Mouse (Mus musculus): ENCODE data around the gene Fam13a. TPM values are rescaled to one million over a fixed set of nuclear protein-coding genes. Genes with fewer than 3 reads are reported as not detected.

Gene Fam13a
- 6.8 and 7.5 TPM in 2 replicates for polyA plus RNA-seq (2015; fragmentation: Nextera tagmentation; extraction: Ambion mirVana)

- ATAC-seq (ENCODE audit: insufficient number of reproducible peaks, insufficient read depth, low FRiP score, low TSS enrichment, low read depth): peak; percentile 97
- Histone ChIP-seq H3K27me3 (no peaks in the 10 kb centered on the region), H3K9me3 (no peaks in the 10 kb centered on the region), H3K4me3 (peak within 1 kb of the TSS; percentile 63), H3K27ac (peak within 1 kb of the TSS; percentile 66; the same call in 1 of the 2 replicates), H3K4me1 (peaks cover 5% of the 10 kb centered on the region; the same call in 1 of the 2 replicates), H3K4me2 (peak within 1 kb of the TSS; percentile 72), H3K9ac (peak within 1 kb of the TSS; percentile 71), H3K36me3 (no peaks in the 10 kb centered on the region)
- WGBS: under 1% methylated on average over 16 of the region's 16 CpGs
Observed at GRCm38 (mm10) chr6:59024164-59024724, at the start of gene Fam13a. TSS of gene Fam13a (minus strand) at chr6:59024549.

- H3K27me3 ChIP-seq: no peaks in the 10 kb centered on the region
- H3K4me3 ChIP-seq: no peak overlapping the region
- H3K9me3 ChIP-seq: peaks cover 10% of the 10 kb centered on the region
- H3K9ac ChIP-seq: no peak overlapping the region
- H3K36me3 ChIP-seq: no peaks in the 10 kb centered on the region
- H3K27ac ChIP-seq: no peak overlapping the region
- H3K4me2 ChIP-seq: no peak overlapping the region
- WGBS: 87% methylated on average over 5 of the region's 5 CpGs
- no peak for ATAC-seq (ENCODE audit: insufficient number of reproducible peaks, insufficient read depth, low FRiP score, low TSS enrichment, low read depth)
- H3K4me1 ChIP-seq: no peaks in the 10 kb centered on the region
Observed at GRCm38 (mm10) chr6:59072096-59073060, 48.0 kb upstream of the Fam13a start.

GRCm38 (mm10) chr6:59071691-59072090 lies 47.3 kb upstream of the Fam13a start:
- H3K4me1 ChIP-seq: no peaks in the 10 kb centered on the region
- 79% methylated on average over 3 of the region's 3 CpGs for WGBS
- no peak for ATAC-seq (ENCODE audit: insufficient number of reproducible peaks, insufficient read depth, low FRiP score, low TSS enrichment, low read depth)
- H3K27ac ChIP-seq: no peak overlapping the region
- H3K27me3 ChIP-seq: no peaks in the 10 kb centered on the region
- H3K9ac ChIP-seq: no peak overlapping the region
- H3K4me3 ChIP-seq: no peak overlapping the region
- peaks cover 10% of the 10 kb centered on the region for H3K9me3 ChIP-seq
- H3K4me2 ChIP-seq: no peak overlapping the region
- no peaks in the 10 kb centered on the region for H3K36me3 ChIP-seq

GRCm38 (mm10) chr6:59068187-59068586 lies 43.8 kb upstream of the Fam13a start:
- H3K9ac ChIP-seq: no peak overlapping the region
- H3K9me3 ChIP-seq: no peaks in the 10 kb centered on the region
- H3K36me3 ChIP-seq: no peaks in the 10 kb centered on the region
- H3K4me1 ChIP-seq: no peaks in the 10 kb centered on the region
- 86% methylated on average over 5 of the region's 5 CpGs for WGBS
- ATAC-seq (ENCODE audit: insufficient number of reproducible peaks, insufficient read depth, low FRiP score, low TSS enrichment, low read depth): no peak
- H3K4me3 ChIP-seq: no peak overlapping the region
- no peak overlapping the region for H3K4me2 ChIP-seq
- no peaks in the 10 kb centered on the region for H3K27me3 ChIP-seq
- H3K27ac ChIP-seq: no peak overlapping the region

- no peak for ATAC-seq (ENCODE audit: insufficient number of reproducible peaks, insufficient read depth, low FRiP score, low TSS enrichment, low read depth)
- H3K36me3 ChIP-seq: no peaks in the 10 kb centered on the region
- H3K9ac ChIP-seq: no peak overlapping the region
- no peak overlapping the region for H3K4me2 ChIP-seq
- H3K4me1 ChIP-seq: no peaks in the 10 kb centered on the region
- no peak overlapping the region for H3K27ac ChIP-seq
- no peaks in the 10 kb centered on the region for H3K9me3 ChIP-seq
- no peaks in the 10 kb centered on the region for H3K27me3 ChIP-seq
- WGBS: 59% methylated on average over 4 of the region's 4 CpGs
- H3K4me3 ChIP-seq: no peak overlapping the region
Observed at GRCm38 (mm10) chr6:59064440-59064839, 40.1 kb upstream of the Fam13a start.

- Histone ChIP-seq H3K27ac (no peak overlapping the region), H3K4me2 (no peak overlapping the region), H3K4me3 (no peak overlapping the region), H3K4me1 (no peaks in the 10 kb centered on the region), H3K36me3 (no peaks in the 10 kb centered on the region), H3K9me3 (no peaks in the 10 kb centered on the region), H3K9ac (no peak overlapping the region), H3K27me3 (no peaks in the 10 kb centered on the region)
- 86% methylated on average over 2 of the region's 2 CpGs for WGBS
- no peak for ATAC-seq (ENCODE audit: insufficient number of reproducible peaks, insufficient read depth, low FRiP score, low TSS enrichment, low read depth)
Observed at GRCm38 (mm10) chr6:59053232-59053631, 28.9 kb upstream of the Fam13a start.

GRCm38 (mm10) chr6:59039719-59040118 lies 15.4 kb upstream of the Fam13a start:
- WGBS: 50% methylated on average over 1 of the region's 1 CpGs
- ATAC-seq (ENCODE audit: insufficient number of reproducible peaks, insufficient read depth, low FRiP score, low TSS enrichment, low read depth): no peak
- no peak overlapping the region for H3K9ac ChIP-seq
- no peak overlapping the region for H3K4me3 ChIP-seq
- no peaks in the 10 kb centered on the region for H3K9me3 ChIP-seq
- H3K36me3 ChIP-seq: no peaks in the 10 kb centered on the region
- no peaks in the 10 kb centered on the region for H3K4me1 ChIP-seq
- H3K27ac ChIP-seq: no peak overlapping the region
- H3K27me3 ChIP-seq: no peaks in the 10 kb centered on the region
- no peak overlapping the region for H3K4me2 ChIP-seq

GRCm38 (mm10) chr6:59032748-59033147 lies 8.4 kb upstream of the Fam13a start:
- no peak overlapping the region for H3K9ac ChIP-seq
- no peak for ATAC-seq (ENCODE audit: insufficient number of reproducible peaks, insufficient read depth, low FRiP score, low TSS enrichment, low read depth)
- no peaks in the 10 kb centered on the region for H3K9me3 ChIP-seq
- no peak overlapping the region for H3K4me2 ChIP-seq
- no peaks in the 10 kb centered on the region for H3K36me3 ChIP-seq
- no peaks in the 10 kb centered on the region for H3K4me1 ChIP-seq
- H3K27ac ChIP-seq: no peak overlapping the region
- no peaks in the 10 kb centered on the region for H3K27me3 ChIP-seq
- no peak overlapping the region for H3K4me3 ChIP-seq
- WGBS: 88% methylated on average over 5 of the region's 5 CpGs

- H3K27me3 ChIP-seq: no peaks in the 10 kb centered on the region
- no peaks in the 10 kb centered on the region for H3K9me3 ChIP-seq
- H3K4me3 ChIP-seq: no peak overlapping the region
- no peak for ATAC-seq (ENCODE audit: insufficient number of reproducible peaks, insufficient read depth, low FRiP score, low TSS enrichment, low read depth)
- no peaks in the 10 kb centered on the region for H3K36me3 ChIP-seq
- H3K4me1 ChIP-seq: no peaks in the 10 kb centered on the region
- no peak overlapping the region for H3K9ac ChIP-seq
- H3K4me2 ChIP-seq: no peak overlapping the region
- 81% methylated on average over 6 of the region's 6 CpGs for WGBS
- H3K27ac ChIP-seq: no peak overlapping the region
Observed at GRCm38 (mm10) chr6:59031539-59031938, 7.2 kb upstream of the Fam13a start.

- Histone ChIP-seq H3K27me3 (no peaks in the 10 kb centered on the region), H3K9ac (no peak overlapping the region), H3K9me3 (no peaks in the 10 kb centered on the region), H3K4me2 (no peak overlapping the region), H3K27ac (no peak overlapping the region), H3K4me1 (no peaks in the 10 kb centered on the region), H3K36me3 (no peaks in the 10 kb centered on the region), H3K4me3 (no peak overlapping the region)
- 82% methylated on average over 2 of the region's 2 CpGs for WGBS
- no peak for ATAC-seq (ENCODE audit: insufficient number of reproducible peaks, insufficient read depth, low FRiP score, low TSS enrichment, low read depth)
Observed at GRCm38 (mm10) chr6:59030667-59031066, 6.3 kb upstream of the Fam13a start.

- Histone ChIP-seq H3K4me1 (no peaks in the 10 kb centered on the region), H3K27ac (no peak overlapping the region), H3K4me2 (no peak overlapping the region), H3K36me3 (no peaks in the 10 kb centered on the region), H3K4me3 (no peak overlapping the region), H3K9me3 (no peaks in the 10 kb centered on the region), H3K9ac (no peak overlapping the region), H3K27me3 (no peaks in the 10 kb centered on the region)
- no peak for ATAC-seq (ENCODE audit: insufficient number of reproducible peaks, insufficient read depth, low FRiP score, low TSS enrichment, low read depth)
Observed at GRCm38 (mm10) chr6:59030037-59030436, 5.7 kb upstream of the Fam13a start.

GRCm38 (mm10) chr6:59028871-59029270 lies 4.5 kb upstream of the Fam13a start:
- no peak overlapping the region for H3K4me2 ChIP-seq
- H3K27ac ChIP-seq: no peak overlapping the region
- no peak for ATAC-seq (ENCODE audit: insufficient number of reproducible peaks, insufficient read depth, low FRiP score, low TSS enrichment, low read depth)
- H3K27me3 ChIP-seq: no peaks in the 10 kb centered on the region
- WGBS: 76% methylated on average over 2 of the region's 2 CpGs
- no peaks in the 10 kb centered on the region for H3K36me3 ChIP-seq
- no peak overlapping the region for H3K4me3 ChIP-seq
- 0 out of 2 replicates have a peak, but pooled peaks cover under 1% of the 10 kb centered on the region for H3K4me1 ChIP-seq
- H3K9ac ChIP-seq: no peak overlapping the region
- no peaks in the 10 kb centered on the region for H3K9me3 ChIP-seq
